Mouse (Mus musculus): ENCODE results near the gene Eri3. TPM values are rescaled to one million over a fixed set of nuclear protein-coding genes. Genes with fewer than 3 reads are reported as not detected.

Eri3 gene
- total and polyA plus RNA-seq, 3 experiments: 60.3 to 142 (median 69.1) TPM

Small RNAs within 50 kb of the gene (microRNA-seq; reads per million reads assigned to microRNA genes)
- gene Gm25559: 0 reads per million in 2 experiments

Other genes with a start within 250 kb of the Eri3 start
- gene Rnf220, start 53.3 kb upstream of the Eri3 start, total RNA-seq (2021): 10 to 100 TPM; 79.4 to 97.0 TPM
- 111 and 119 TPM in 2 replicates for gene Rnf220, start 53.3 kb upstream of the Eri3 start, polyA plus RNA-seq (2012; rRNA removed)
- 10 to 100 TPM; 19.5 to 28.0 TPM for gene Dmap1, start 131.9 kb downstream of the Eri3 start, total RNA-seq (2021)
- gene Dmap1, start 131.9 kb downstream of the Eri3 start, polyA plus RNA-seq (2012; rRNA removed): 15.4 and 19.4 TPM in 2 replicates
- gene Gm12845, start 174.0 kb downstream of the Eri3 start, total RNA-seq (2021): not detected
- gene Gm12845, start 174.0 kb downstream of the Eri3 start, polyA plus RNA-seq (2012; rRNA removed): not detected in 2 replicates
- gene Klf17, start 215.3 kb downstream of the Eri3 start, total RNA-seq (2021): not detected
- gene Klf17, start 215.3 kb downstream of the Eri3 start, polyA plus RNA-seq (2012; rRNA removed): not detected in 2 replicates